Mouse (Mus musculus) intestine, embryonic 15.5 days (tissue): ENCODE data around the gene Olfr1415. TPM values are rescaled to one million over a fixed set of nuclear protein-coding genes. Genes with fewer than 3 reads are reported as not detected.

Experiments
- ATAC-seq: fragments of 200-750 bp; cut with Nextera tagmentation; 2 replicates; pipeline ENCODE4 v1.8.0; 2017; ENCODE audit warnings: moderate TSS enrichment, moderate library complexity
- H3K27ac ChIP-seq: fragments of 300-500 bp; sonication (generic); 2 replicates; pipeline ENCODE4 v1.5.1; 2015; ENCODE audit warnings: mild to moderate bottlenecking, inconsistent platforms
- H3K27me3 ChIP-seq: fragments of 300-500 bp; sonication (generic); replicated peaks from 2 replicates; pipeline ENCODE4 v1.6.1; 2015; ENCODE audit warnings: inconsistent platforms
- H3K36me3 ChIP-seq: fragments of 300-500 bp; sonication (generic); 2 replicates; pipeline ENCODE4 v1.6.1; 2015; ENCODE audit warnings: inconsistent platforms
- H3K4me1 ChIP-seq: fragments of 300-500 bp; sonication (generic); replicated peaks from 2 replicates; pipeline ENCODE4 v1.6.1; 2015; ENCODE audit warnings: inconsistent platforms
- H3K4me2 ChIP-seq: fragments of 300-500 bp; sonication (generic); replicated peaks from 2 replicates; pipeline ENCODE4 v1.6.1; 2015; ENCODE audit warnings: mild to moderate bottlenecking, inconsistent platforms
- H3K4me3 ChIP-seq: fragments of 300-500 bp; sonication (generic); replicated peaks from 2 replicates; pipeline ENCODE4 v1.5.1; 2015; ENCODE audit warnings: inconsistent platforms
- H3K9ac ChIP-seq: fragments of 300-500 bp; sonication (generic); 2 replicates; pipeline ENCODE4 v1.6.1; 2015; ENCODE audit warnings: inconsistent platforms
- H3K9me3 ChIP-seq: fragments of 300-500 bp; sonication (generic); 2 replicates; pipeline ENCODE4 v1.6.1; 2016; ENCODE audit warnings: inconsistent platforms
- WGBS: fragments of 180-500 bp; shearing (Covaris S2); methylation state at CpG from one replicate; pipeline ENCODE4 v1.1.7; 2015; 5-methylcytosine and 5-hydroxymethylcytosine counted together
- polyA plus RNA-seq: library from polyadenylated mRNA; unstranded; fragments of >200 nt; fragmentation: Nextera tagmentation; extraction: Ambion mirVana; gene quantifications from 2 replicates; pipeline ENCODE4 v1.2.1, GENCODE M21; 2015

Olfr1415 gene
- polyA plus RNA-seq, 1 experiment from 2014 or later = not detected

GRCm38 (mm10) chr1:92468891-92469290, 27.0 kb downstream of the Olfr1415 start:
- no peak overlapping the region for H3K27ac ChIP-seq
- H3K4me2 ChIP-seq = no peak overlapping the region
- no peak overlapping the region for H3K4me3 ChIP-seq
- H3K9ac ChIP-seq = no peak overlapping the region
- no peaks in the 10 kb centered on the region for H3K27me3 ChIP-seq
- peaks cover 32% of the 10 kb centered on the region for H3K36me3 ChIP-seq
- 0 out of 2 replicates have a peak, but pooled peaks cover 6% of the 10 kb centered on the region for H3K4me1 ChIP-seq
- WGBS = 80% methylated on average over 4 of the region's 4 CpGs
- ATAC-seq = no peak
- H3K9me3 ChIP-seq = no peaks in the 10 kb centered on the region

DNA sequence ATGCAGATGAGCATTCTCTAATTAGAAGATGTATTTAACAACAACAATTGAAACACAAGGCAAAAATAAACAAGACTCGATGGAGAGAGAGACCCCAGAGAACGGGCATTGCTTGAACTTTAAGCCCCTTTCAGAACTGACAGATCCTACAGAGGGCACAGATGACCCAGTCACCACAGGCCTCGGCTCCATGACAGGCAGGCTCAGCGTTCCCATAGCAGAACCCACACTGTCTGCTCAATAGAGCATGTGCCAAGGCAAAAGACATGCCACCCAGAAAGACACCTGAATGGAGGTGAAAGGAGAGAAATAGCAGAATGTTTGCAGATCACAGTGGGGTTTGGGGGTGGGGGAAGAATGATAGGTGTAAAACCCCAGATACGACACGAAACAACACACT, 37.5 kb downstream of the Olfr1415 start:
- H3K4me2 ChIP-seq = no peak overlapping the region
- H3K4me3 ChIP-seq = no peak overlapping the region
- 89% methylated on average over 6 of the region's 6 CpGs for WGBS
- no peak for ATAC-seq
- no peaks in the 10 kb centered on the region for H3K27me3 ChIP-seq
- peaks cover 40% of the 10 kb centered on the region for H3K36me3 ChIP-seq
- H3K4me1 ChIP-seq = no peaks in the 10 kb centered on the region
- no peak overlapping the region for H3K9ac ChIP-seq
- H3K9me3 ChIP-seq = no peaks in the 10 kb centered on the region
- H3K27ac ChIP-seq = no peak overlapping the region

DNA sequence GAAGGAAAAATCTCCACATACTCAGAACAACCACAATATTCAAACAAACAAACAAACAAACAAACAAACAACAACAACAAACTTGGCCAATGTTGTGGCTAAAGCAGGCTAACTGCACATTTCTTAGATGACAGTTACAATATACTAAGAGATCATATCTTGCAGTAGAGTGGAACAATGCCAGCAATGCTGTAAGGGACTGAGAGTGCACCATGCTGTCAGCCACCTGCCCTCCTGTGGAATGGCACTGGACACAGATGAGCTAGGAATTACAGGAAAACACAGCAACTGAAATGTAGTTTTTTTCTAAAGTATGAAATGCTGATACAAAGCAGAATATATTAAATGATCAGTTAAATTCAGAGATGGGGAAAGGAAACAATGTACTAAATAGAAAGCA, 38.1 kb downstream of the Olfr1415 start:
- H3K27me3 ChIP-seq = no peaks in the 10 kb centered on the region
- H3K36me3 ChIP-seq = peaks cover 41% of the 10 kb centered on the region
- ATAC-seq = no peak
- no peaks in the 10 kb centered on the region for H3K9me3 ChIP-seq
- H3K4me1 ChIP-seq = no peaks in the 10 kb centered on the region
- no peak overlapping the region for H3K4me3 ChIP-seq
- H3K4me2 ChIP-seq = no peak overlapping the region
- H3K9ac ChIP-seq = no peak overlapping the region
- H3K27ac ChIP-seq = no peak overlapping the region

DNA sequence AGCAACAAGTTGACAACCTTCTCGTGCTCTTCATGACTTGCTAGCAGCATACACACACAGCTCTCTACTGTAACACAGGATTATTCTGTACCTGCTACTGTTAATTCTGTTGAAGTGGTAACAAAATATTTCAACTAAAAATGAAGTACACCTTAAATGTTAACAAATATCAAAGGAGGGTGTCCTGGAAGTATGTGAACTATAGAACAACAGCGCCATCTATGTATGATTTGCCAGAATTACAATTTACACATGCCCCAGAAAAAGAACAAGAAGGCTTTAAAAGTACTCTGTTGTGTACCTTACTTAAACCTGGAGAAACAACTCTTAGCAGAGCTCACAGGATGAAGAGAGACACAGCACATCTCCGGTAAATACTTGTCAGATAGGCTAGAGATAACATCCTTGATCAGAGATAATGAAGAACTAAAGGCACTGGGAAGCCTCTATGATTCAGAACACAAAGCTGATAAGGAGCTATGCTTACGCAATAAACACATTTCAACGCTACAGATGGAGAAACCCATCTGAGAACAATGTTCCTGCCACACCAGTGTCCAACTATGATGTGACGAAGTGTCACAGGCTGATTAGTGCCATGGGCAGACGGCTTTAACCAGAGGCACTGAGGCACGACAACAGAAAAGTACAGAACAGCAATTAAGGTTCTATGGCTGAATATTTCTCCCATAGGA, 42.0 kb downstream of the Olfr1415 start:
- no peaks in the 10 kb centered on the region for H3K27me3 ChIP-seq
- 65% methylated on average over 8 of the region's 8 CpGs for WGBS
- H3K36me3 ChIP-seq = peaks cover 38% of the 10 kb centered on the region
- H3K4me3 ChIP-seq = no peak overlapping the region
- no peaks in the 10 kb centered on the region for H3K4me1 ChIP-seq
- no peak overlapping the region for H3K27ac ChIP-seq
- H3K9ac ChIP-seq = no peak overlapping the region
- ATAC-seq = no peak
- no peak overlapping the region for H3K4me2 ChIP-seq
- no peaks in the 10 kb centered on the region for H3K9me3 ChIP-seq

DNA sequence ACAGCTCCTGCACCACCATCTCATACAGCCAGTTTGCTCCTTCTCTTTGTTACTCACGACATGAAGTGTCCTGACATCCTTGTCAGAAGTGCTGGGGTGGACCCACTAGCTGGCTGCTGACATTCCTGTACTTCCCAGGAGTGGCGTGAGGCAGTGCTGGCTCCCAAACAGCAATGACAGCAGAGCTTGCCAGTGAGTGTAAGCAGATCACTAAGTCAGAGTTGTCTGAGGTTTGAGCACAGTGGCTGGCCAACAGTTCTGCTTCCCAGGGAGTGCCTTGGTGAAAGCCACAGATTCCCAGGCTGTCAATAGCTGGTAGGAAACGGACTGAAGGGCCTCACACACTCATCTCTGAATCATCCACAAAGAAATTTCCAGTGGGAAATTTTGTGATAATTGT, 47.6 kb downstream of the Olfr1415 start:
- Histone ChIP-seq H3K4me1 (no peaks in the 10 kb centered on the region), H3K27me3 (no peaks in the 10 kb centered on the region), H3K9ac (no peak overlapping the region), H3K27ac (no peak overlapping the region), H3K4me3 (no peak overlapping the region), H3K4me2 (no peak overlapping the region), H3K9me3 (no peaks in the 10 kb centered on the region), H3K36me3 (peaks cover 45% of the 10 kb centered on the region)
- 82% methylated on average over 3 of the region's 3 CpGs for WGBS
- ATAC-seq = no peak

DNA sequence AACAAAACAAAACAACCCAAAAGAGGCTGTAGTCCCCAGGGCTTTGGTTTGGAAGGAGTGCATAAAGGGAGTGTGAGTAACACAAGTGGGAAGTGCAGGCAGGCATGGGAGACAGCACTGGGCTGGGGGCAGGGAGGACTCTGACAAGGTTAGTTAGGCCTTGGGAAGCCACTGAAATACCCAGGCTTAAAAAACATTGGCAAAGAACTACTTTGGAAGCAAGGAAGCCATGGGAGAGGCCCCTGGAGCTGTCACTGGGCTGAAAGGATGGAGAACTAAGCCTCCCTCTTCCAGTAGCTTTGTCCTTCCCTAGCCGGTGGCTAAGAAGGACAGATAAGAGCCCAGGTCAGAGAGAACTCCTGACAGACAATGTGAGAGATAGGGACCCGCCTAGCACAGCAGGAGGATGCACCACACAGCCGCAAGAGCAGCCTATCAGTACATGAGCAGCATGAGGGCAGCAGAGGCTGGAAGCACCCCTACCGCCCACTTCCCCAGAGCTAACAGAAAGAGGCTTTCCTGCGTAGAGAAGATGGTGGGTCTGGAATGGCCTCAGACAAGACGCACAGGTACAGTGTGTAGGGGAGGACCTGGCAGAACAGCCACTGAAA, 54.3 kb downstream of the Olfr1415 start:
- Histone ChIP-seq H3K27me3 (no peaks in the 10 kb centered on the region), H3K4me3 (no peak overlapping the region), H3K27ac (no peak overlapping the region), H3K4me1 (peaks cover 10% of the 10 kb centered on the region), H3K9ac (no peak overlapping the region), H3K4me2 (no peak overlapping the region), H3K36me3 (peaks cover 15% of the 10 kb centered on the region), H3K9me3 (no peaks in the 10 kb centered on the region)
- 85% methylated on average over 6 of the region's 6 CpGs for WGBS
- ATAC-seq = no peak

DNA sequence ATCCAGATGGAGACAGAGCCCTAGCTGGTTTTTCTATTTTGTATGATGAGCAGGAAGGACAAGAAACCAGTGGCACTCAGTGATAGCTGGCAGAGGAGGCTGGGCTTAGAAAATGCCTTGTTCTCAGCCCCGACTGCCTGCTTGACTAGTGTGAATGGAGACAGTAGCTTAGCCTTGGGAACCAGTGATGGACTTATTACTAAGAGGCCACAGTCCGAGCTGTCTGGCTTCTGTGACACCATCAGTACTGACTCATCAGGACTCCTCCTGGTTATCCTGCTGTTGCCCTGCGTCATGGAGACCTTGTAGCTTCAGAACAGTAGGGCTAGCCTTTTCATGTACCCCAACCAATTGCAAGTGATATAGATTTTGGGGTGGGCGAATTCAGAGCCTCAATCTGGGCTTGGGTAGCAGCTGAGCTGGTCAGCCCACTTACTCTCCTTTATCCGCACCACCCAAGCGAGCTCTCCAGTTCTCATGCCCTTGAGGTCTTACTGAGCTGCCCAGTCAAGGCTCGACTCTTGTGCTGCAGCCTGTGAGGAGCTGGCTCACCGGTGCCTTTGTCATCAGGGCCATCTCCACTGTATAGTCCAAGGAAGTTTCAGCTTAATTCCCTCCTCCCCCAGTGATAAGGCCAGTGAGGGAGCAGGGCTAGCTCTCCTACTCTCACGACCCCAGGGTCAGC, 55.7 kb downstream of the Olfr1415 start:
- Histone ChIP-seq H3K9ac (no peak overlapping the region), H3K9me3 (no peaks in the 10 kb centered on the region), H3K27ac (no peak overlapping the region), H3K4me1 (peaks cover 10% of the 10 kb centered on the region), H3K4me3 (no peak overlapping the region), H3K27me3 (no peaks in the 10 kb centered on the region), H3K4me2 (no peak overlapping the region), H3K36me3 (peaks cover 12% of the 10 kb centered on the region)
- 88% methylated on average over 9 of the region's 9 CpGs for WGBS
- no peak for ATAC-seq

Other genes starting within 250 kb of the Olfr1415 start
- gene Ndufa10, start 22.2 kb downstream of the Olfr1415 start, polyA plus RNA-seq = 335 and 356 TPM in 2 replicates
- gene Olfr1416, start 11.0 kb downstream of the Olfr1415 start, polyA plus RNA-seq = not detected in 2 replicates
- not detected in 2 replicates for gene Olfr1414, start 22.6 kb upstream of the Olfr1415 start, polyA plus RNA-seq
- not detected in 2 replicates for gene Olfr1413, start 75.2 kb upstream of the Olfr1415 start, polyA plus RNA-seq
- not detected in 2 replicates for gene Olfr1412, start 89.7 kb upstream of the Olfr1415 start, polyA plus RNA-seq
- not detected in 2 replicates for gene Olfr1411, start 98.3 kb upstream of the Olfr1415 start, polyA plus RNA-seq
- gene Olfr1410, start 109.7 kb upstream of the Olfr1415 start, polyA plus RNA-seq = not detected in 2 replicates
- gene Olfr12, start 121.7 kb upstream of the Olfr1415 start, polyA plus RNA-seq = not detected in 2 replicates
- 364 and 407 TPM in 2 replicates for gene Cops9, start 145.9 kb upstream of the Olfr1415 start, polyA plus RNA-seq
- 0.15 and 0.18 TPM in 2 replicates for gene Otos, start 152.7 kb upstream of the Olfr1415 start, polyA plus RNA-seq